Mouse (Mus musculus): ENCODE measurements around the gene Gm20605. TPM values are rescaled to one million over a fixed set of nuclear protein-coding genes. Genes with fewer than 3 reads are reported as not detected.

Gene Gm20605
- total RNA-seq, 2 experiments from 2014 or later: 11.6 to 12.8 TPM

GRCm38 (mm10) chr5:137599600-137599999 is 29.4 kb upstream of the Gm20605 start:
- intact Hi-C loops (cut with DNase I): loop anchor here (10.0 kb wide), 1 partner anchor 265 kb away; the partner anchor contains the start of gene Slc12a9
- TF ChIP-seq CTCF (IDR thresholded peaks at IDR 0.05): no peak
- no peak overlapping the region for H3K27ac ChIP-seq

DNA sequence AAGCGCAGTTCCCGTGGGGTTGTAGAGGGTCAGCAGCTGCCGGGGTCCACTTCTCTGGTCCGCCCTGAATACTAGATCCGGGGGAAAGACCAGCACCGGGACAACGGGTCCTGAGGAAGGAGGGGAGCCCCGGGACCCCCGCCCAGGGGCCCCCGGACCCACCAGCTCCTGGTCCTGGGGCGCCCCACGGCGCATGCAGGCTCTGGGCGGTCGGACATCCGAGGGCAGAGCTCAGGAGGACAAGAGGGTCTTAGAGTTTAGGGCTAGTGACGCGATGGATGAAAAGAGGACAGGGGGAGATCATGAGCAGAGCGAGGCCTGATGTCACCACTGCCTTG is 28.7 kb upstream of the Gm20605 start:
- Histone ChIP-seq H3K27ac (peak overlapping the region; percentile 94), H3K4me3 (peak overlapping the region; percentile 84)
- no peak for TF ChIP-seq CTCF (IDR thresholded peaks at IDR 0.05)
- intact Hi-C loops (cut with DNase I): loop anchor here (10.0 kb wide), 1 partner anchor 615 kb away; the partner anchor contains the start of genes Plod3 and Znhit1
- DNase-seq (ENCODE audit: extremely low spot score in 1 of 2, low spot score in 2 of 2): no peak

More at GRCm38 (mm10) chr5:137599600-137599999, 29.4 kb upstream of the Gm20605 start:
- no peak for DNase-seq (ENCODE audit: extremely low spot score in 1 of 2, low spot score in 2 of 2)
- H3K4me3 ChIP-seq: peak overlapping the region; percentile 84

- intact Hi-C loops (cut with DNase I): loop anchor here (1.0 to 10.0 kb wide), 2 partner anchors 28 to 616 kb away; partner anchors contain the start of genes Plod3 and Znhit1
- Histone ChIP-seq H3K27ac (peak within 1 kb of the TSS; percentile 94), H3K4me3 (peak within 1 kb of the TSS; percentile 84)
- DNase-seq (ENCODE audit: extremely low spot score in 1 of 2, low spot score in 2 of 2): peak; percentile 94
- TF ChIP-seq CTCF (IDR thresholded peaks at IDR 0.05): no peak; the same call in 1 of the 2 replicates
These were observed 28.2 kb upstream of the Gm20605 start, which contains the start of gene Mospd3 for GRCm38 (mm10) chr5:137600619-137601364. Gene Mospd3, minus strand, starts transcription at chr5:137601058.

- intact Hi-C loops (cut with DNase I): loop anchor here (1.0 to 10.0 kb wide), 2 partner anchors 27 to 617 kb away; partner anchors contain the start of genes Plod3 and Znhit1
- peak overlapping the region; percentile 84 for H3K4me3 ChIP-seq
- no peak for TF ChIP-seq CTCF (IDR thresholded peaks at IDR 0.05)
- no peak for DNase-seq (ENCODE audit: extremely low spot score in 1 of 2, low spot score in 2 of 2)
- H3K27ac ChIP-seq: peak overlapping the region; percentile 16; the same call in 1 of the 2 replicates
These were observed 27.6 kb upstream of the Gm20605 start for GRCm38 (mm10) chr5:137601365-137601729.

- TF ChIP-seq CTCF (IDR thresholded peaks at IDR 0.05): no peak
- no peak for DNase-seq (ENCODE audit: extremely low spot score in 1 of 2, low spot score in 2 of 2)
- H3K27ac ChIP-seq: no peak overlapping the region
- H3K4me3 ChIP-seq: no peak overlapping the region
- intact Hi-C loops (cut with DNase I): loop anchor here (10.0 kb wide), 1 partner anchor 623 kb away; the partner anchor contains the start of genes Plod3 and Znhit1
These were observed 20.9 kb upstream of the Gm20605 start for GRCm38 (mm10) chr5:137607860-137608653.

GRCm38 (mm10) chr5:137608654-137609190 is 20.3 kb upstream of the Gm20605 start:
- no peak for DNase-seq (ENCODE audit: extremely low spot score in 1 of 2, low spot score in 2 of 2)
- no peak overlapping the region for H3K27ac ChIP-seq
- no peak overlapping the region for H3K4me3 ChIP-seq
- TF ChIP-seq CTCF (IDR thresholded peaks at IDR 0.05): no peak
- intact Hi-C loops (cut with DNase I): loop anchor here (10.0 kb wide), 1 partner anchor 624 kb away; the partner anchor contains the start of genes Plod3 and Znhit1

GRCm38 (mm10) chr5:137609292-137609691 is 19.7 kb upstream of the Gm20605 start:
- Histone ChIP-seq H3K4me3 (no peak overlapping the region), H3K27ac (no peak overlapping the region)
- intact Hi-C loops (cut with DNase I): loop anchor here (10.0 kb wide), 1 partner anchor 624 kb away; the partner anchor contains the start of genes Plod3 and Znhit1
- TF ChIP-seq CTCF (IDR thresholded peaks at IDR 0.05): no peak
- no peak for DNase-seq (ENCODE audit: extremely low spot score in 1 of 2, low spot score in 2 of 2)

DNA sequence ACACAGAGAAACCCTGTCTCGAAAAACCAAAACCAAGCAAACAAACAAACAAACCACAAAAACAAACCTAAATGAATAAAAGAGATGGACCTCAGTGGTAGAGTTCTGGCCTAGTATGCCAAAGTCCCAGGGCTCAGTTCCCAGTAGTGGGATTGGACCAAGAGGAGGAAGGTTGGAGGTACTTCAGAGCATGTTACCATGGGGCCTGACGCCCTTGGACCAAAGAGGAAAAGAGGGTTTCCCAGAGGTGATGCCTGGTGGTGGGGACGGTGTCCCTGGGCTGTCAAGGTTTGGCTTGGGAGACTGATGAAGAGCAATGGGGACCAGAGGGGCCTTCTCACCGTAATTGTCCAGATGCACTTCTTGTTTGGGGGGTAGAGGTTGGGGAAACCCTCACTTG is 18.9 kb upstream of the Gm20605 start:
- no peak for DNase-seq (ENCODE audit: extremely low spot score in 1 of 2, low spot score in 2 of 2)
- intact Hi-C loops (cut with DNase I): no loop called here
- Histone ChIP-seq H3K27ac (no peak overlapping the region), H3K4me3 (no peak overlapping the region)
- no peak for TF ChIP-seq CTCF (IDR thresholded peaks at IDR 0.05)

GRCm38 (mm10) chr5:137610548-137611244 is 18.3 kb upstream of the Gm20605 start:
- no peak for TF ChIP-seq CTCF (IDR thresholded peaks at IDR 0.05)
- intact Hi-C loops (cut with DNase I): no loop called here
- no peak for DNase-seq (ENCODE audit: extremely low spot score in 1 of 2, low spot score in 2 of 2)
- H3K4me3 ChIP-seq: no peak overlapping the region
- H3K27ac ChIP-seq: no peak overlapping the region

- intact Hi-C loops (cut with DNase I): no loop called here
- H3K27ac ChIP-seq: no peak overlapping the region
- no peak for DNase-seq (ENCODE audit: extremely low spot score in 1 of 2, low spot score in 2 of 2)
- H3K4me3 ChIP-seq: no peak overlapping the region
- no peak for TF ChIP-seq CTCF (IDR thresholded peaks at IDR 0.05)
These were observed 17.8 kb upstream of the Gm20605 start for GRCm38 (mm10) chr5:137611245-137611602.

DNA sequence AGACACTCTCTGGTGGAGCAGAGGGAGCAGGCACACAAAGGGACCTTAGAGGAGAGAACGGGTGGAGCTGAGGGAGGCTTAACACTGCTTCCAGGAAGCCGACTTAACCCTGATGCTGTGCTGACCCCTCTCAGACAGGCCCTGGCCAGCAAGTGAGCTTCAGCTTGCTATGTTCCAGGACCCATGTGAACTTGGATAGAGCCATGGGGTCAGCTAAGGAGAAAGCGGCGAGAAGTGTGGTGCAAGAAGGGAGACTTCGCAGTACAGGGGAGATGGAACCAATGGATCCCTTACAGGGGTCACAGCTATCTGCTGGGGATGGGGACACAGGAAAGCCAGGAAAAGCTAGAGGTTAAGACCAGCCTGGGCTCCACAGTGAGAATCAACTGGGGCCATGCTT is 15.9 kb upstream of the Gm20605 start:
- no peak overlapping the region for H3K4me3 ChIP-seq
- no peak for DNase-seq (ENCODE audit: extremely low spot score in 1 of 2, low spot score in 2 of 2)
- H3K27ac ChIP-seq: no peak overlapping the region
- no peak for TF ChIP-seq CTCF (IDR thresholded peaks at IDR 0.05)
- intact Hi-C loops (cut with DNase I): no loop called here

Measured in left cerebral cortex, adult 2 months (tissue).